Mouse (Mus musculus): Measurements from ENCODE around the gene Srrm3.

- TF ChIP-seq CTCF (IDR thresholded peaks at IDR 0.05; ENCODE audit: low read depth, low read length) (no peak), POLR2A (IDR thresholded peaks at IDR 0.05; ENCODE audit: borderline replicate concordance, low read depth, low read length) (no peak)
These were observed 11.9 kb upstream of the Srrm3 start for GRCm38 (mm10) chr5:135794859-135795181.
